Mouse (Mus musculus) central nervous system, embryonic 18 days (tissue): ENCODE measurements around the gene Sstr3. TPM values are rescaled to one million over a fixed set of nuclear protein-coding genes. Genes with fewer than 3 reads are reported as not detected.

Experiments used
- polyA plus RNA-seq: library from polyadenylated mRNA; depleted of rRNA; stranded (reverse); fragments of >200 nt; gene quantifications from 2 replicates; pipeline ENCODE4 v1.2.3, GENCODE M21; 2012; rRNA removed

Sstr3 gene
- polyA plus RNA-seq = 1.1 and 2.5 TPM in 2 replicates

DNA sequence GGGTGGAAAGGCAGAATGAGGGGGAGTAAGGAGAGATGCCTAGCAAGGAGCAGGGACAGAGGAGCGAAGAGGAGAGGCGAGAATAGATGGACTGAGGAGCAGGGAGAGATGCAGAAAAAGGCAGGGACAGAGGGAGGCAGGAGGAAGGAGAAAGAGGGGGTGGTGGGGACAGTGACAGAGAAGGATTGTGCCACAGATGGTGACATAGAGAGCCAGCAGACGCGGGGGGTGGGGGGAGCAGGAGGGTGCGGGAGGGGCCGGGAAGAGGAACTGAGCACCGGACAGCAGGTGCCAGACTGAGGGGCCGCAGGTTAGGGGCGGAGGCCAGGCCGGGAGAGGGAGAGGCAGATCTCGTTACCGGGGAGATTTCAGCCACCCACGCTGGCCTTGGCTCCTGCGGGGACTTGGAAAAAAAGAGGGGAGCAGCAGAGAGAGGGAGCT, at the start of gene Sstr3:
TSS of gene Sstr3 (minus strand) at position 125 of the 441 bp plus-strand sequence.

GRCm38 (mm10) chr15:78572658-78573397, 28.3 kb upstream of the Sstr3 start, which contains the start of gene Rac2:
Rac2 (minus strand) TSS chr15:78572783.

GRCm38 (mm10) chr15:78530671-78531450, 13.6 kb downstream of the Sstr3 start, which contains the start of gene C1qtnf6:
C1qtnf6 (minus strand) TSS chr15:78531416.

DNA sequence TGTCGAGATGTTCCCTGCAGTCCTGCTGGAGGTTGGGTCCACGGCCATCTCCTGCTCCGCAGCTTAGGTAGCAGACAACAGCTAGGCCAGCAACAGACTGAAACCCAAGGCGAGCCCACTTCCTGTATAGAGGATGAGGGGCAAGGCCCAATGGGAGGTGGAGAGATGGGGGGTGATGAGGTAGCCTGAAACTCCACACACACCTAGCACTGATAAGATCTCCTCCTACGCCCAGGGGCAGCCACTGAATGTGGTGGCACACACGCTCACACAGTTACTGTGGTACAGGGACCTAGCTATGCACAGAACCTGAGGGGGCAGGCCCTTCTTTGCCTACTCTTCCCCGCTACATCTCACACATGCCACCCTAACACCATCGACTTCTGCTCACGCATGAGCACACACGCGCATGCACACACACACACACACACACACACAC, 49.5 kb downstream of the Sstr3 start, which contains the start of gene Il2rb:
TSS of gene Il2rb (minus strand) at position 304 of the 439 bp plus-strand sequence.

Other genes starting within 250 kb of the Sstr3 start
- 0.47 and 0.49 TPM in 2 replicates for gene Csf2rb2, start 239.0 kb downstream of the Sstr3 start, polyA plus RNA-seq
- 0.49 and 0.58 TPM in 2 replicates for gene Csf2rb, start 218.9 kb downstream of the Sstr3 start, polyA plus RNA-seq
- 0.05 and 0.14 TPM in 2 replicates for gene Tex33, start 148.8 kb downstream of the Sstr3 start, polyA plus RNA-seq
- gene Tst, start 138.8 kb downstream of the Sstr3 start, polyA plus RNA-seq = 25.6 and 30.7 TPM in 2 replicates
- gene Mpst, start 138.3 kb downstream of the Sstr3 start, polyA plus RNA-seq = 93.0 and 95.7 TPM in 2 replicates
- 260 and 297 TPM in 2 replicates for gene Kctd17, start 116.1 kb downstream of the Sstr3 start, polyA plus RNA-seq
- gene Tmprss6, start 76.1 kb downstream of the Sstr3 start, polyA plus RNA-seq = 0.04 and 0.13 TPM in 2 replicates
- gene Il2rb, start 49.4 kb downstream of the Sstr3 start, polyA plus RNA-seq = 0.11 and 0.17 TPM in 2 replicates
- 13.1 and 15.5 TPM in 2 replicates for gene C1qtnf6, start 13.3 kb downstream of the Sstr3 start, polyA plus RNA-seq
- gene Rac2, start 28.1 kb upstream of the Sstr3 start, polyA plus RNA-seq = 4.2 and 6.3 TPM in 2 replicates
- 3.4 and 4.3 TPM in 2 replicates for gene Cyth4, start 52.4 kb upstream of the Sstr3 start, polyA plus RNA-seq
- 27.7 and 33.0 TPM in 2 replicates for gene Elfn2, start 174.1 kb upstream of the Sstr3 start, polyA plus RNA-seq
- gene Mfng, start 228.8 kb upstream of the Sstr3 start, polyA plus RNA-seq = 14.3 and 15.5 TPM in 2 replicates